Mouse (Mus musculus) hindlimb bud, embryonic 11.5 days (tissue): ENCODE measurements at regions not wholly inside any gene's neighbourhood (a gene's known extent, or its start where the extent isn't known, plus 50 kb on each side); places are given as distances from the start of the nearest gene placed in this dataset.

ENCODE experiments used
- DNase-seq: peaks from one replicate; pipeline ENCODE4 v3.0.0-alpha.2; 2012; ENCODE audit warnings: low read depth, low spot score; ENCODE audit errors: extremely low spot score

DNA sequence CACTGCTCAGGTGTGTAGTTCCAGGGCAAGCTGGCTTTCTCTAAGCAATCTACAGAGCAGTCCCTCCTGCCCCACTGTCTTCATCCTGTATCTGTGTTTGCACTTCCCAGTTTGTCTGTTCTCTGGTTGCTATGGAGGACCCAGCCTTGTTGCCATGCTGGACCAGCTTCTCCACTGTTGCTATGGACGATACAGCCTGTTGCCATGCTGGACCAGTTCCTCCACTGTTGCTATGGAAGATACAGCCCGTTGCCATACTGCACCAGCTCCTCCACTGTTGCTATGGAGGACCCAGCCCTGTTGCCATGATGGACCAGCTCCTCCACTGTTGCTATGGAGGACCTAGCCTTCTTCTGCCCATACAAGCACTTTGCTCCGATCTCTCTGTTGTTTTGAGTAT is 88.8 kb upstream of the Six2 start:
- no peak for DNase-seq

DNA sequence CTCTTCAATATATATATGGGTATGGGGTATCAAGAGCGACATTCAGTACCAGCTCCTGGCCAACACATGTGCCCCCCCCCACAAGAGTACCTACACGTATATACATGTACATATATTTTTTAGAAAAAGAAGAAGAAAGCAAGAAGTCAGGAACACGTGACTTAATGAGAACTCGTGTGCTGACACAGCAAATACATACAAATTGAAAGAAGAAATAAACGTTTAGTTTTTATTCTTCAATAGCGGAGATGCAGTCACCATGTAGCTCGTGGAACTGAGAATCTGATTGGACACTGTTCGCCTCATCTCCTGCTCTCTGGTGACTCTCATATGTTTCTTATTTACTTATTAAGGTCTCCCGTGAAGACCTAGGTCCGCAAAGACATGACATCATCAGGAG is 80.3 kb upstream of the Six2 start:
- no peak for DNase-seq

DNA sequence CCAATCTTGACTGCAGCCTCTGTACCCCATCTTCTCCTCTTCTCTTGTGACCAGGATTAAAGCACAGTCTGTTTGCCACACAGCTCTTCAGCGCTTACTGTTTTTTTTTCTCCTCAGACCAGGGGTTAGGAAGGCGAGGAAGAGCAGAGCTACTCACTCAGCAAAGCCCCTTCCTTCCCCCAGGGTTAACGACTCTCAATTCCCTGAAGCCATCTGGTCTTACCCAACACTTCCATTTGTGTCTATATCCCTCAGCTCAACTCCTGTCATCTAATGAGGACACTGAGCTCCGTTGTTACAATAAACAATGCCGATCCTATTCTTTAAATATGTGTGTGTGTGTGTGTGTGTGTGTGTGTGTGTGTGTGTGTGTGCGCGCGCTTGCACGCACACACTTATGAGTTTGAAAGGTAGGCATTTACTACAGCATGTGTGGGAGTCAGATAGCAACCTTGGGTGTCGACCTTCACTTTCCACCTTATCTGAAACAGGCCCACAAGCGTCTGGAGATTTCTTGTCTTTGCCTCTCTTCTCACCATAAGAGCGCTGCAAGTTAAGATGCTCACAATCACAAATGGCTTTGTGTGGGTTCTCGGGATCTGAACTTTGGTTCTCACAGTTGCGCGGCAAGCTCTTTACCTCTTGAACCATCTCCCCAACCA is 79.3 kb upstream of the Six2 start:
- no peak for DNase-seq

DNA sequence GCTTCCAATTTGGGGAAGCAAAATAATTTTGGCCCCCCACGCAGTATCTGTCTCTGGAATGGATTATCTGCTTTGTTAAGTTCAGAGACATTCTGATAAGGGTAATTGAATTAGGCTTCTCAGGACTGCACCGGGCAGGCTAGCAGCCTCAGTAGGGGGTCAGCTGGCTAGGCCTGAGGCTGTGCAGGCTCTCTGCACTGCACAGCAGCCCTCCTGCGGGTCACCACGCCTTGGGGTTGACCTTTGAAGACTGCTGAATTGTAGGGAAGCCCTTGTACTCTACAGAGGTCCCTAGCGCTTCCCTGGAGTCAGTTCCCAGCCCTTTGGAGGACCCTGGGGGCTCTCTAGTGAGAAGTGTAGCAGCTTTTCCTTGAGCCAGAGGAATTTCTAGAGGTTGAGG is 78.5 kb upstream of the Six2 start:
- no peak for DNase-seq

DNA sequence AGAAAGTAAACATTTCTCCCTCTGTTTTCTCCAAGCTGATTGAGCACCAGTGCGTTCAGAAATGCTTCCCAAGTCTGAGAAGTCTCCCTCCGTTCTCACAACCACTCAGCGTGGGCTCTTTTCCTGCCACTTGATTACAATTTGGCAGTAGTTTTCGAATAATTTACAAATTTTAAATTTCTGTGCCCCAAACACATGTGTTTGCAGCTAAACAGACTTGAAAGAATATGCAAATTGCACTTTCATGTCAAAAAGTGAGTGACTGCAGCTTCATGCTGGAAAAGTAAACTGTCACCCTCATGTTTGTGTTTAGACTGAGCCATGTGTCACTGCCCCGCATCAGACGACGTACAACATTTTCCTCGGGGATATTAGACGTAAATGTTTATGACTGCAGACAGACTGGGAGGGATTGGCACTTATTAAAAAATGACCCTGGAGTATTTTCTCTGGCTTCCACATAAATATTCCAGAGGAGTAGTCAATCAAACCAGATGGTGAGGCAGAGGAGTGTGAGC is 70.6 kb upstream of the Six2 start:
- no peak for DNase-seq

DNA sequence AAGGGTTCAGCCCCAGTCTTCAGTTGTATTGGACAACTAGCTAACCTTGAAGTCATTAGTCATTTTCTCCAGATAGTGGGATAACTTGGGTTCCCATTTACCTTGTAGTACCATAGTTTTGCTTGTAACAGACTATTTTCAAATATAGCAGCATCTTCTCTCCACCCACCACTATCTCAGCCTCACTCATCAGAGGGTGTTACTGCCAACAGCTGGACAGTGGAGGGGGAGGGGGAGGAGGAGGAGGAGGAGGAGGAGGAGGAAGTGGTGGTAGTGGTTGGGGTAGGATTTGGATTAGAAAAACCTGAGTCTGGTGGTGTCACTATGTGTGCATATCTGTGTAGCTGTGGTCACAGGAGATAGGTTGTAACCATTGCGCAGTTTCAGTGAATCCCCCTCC is 69.6 kb upstream of the Six2 start:
- no peak for DNase-seq

DNA sequence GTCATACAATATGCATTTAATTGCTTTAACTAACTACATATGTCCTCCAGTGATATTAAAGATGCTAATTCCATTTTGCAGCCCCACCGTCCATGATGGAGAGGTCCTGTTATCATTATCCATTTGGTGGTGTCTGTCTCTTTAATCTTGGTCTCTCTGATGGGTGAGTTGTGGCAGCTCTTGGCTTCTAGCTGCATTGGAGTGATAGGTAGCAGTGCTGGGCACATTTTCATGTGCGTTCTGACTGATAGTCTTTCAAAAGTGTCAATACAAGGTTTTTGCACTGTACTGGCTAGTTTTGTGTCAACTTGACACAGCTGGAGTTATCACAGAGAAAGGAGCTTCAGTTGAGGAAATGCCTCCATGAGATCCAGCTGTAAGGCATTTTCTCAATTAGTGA is 67.5 kb upstream of the Six2 start:
- no peak for DNase-seq

DNA sequence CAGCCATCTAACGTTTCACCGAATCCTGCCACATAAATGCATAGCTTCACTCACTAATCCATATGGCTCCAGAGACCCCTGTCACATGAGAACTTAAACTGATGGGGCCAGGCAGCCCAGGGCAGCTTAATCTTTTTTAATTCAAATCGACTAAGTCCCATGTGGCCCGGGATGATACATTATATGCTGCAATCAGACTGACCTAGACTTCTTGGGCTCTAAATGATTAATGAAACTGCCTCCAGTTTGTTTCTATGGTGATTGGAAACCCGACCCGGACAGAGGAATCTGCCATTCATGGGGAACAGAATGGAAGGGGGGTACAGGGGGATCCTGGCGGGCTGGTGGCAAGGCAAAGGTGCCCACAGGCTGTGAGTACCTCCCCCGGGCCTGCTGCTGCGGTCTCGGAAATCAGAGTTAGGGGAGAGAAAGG is 60.6 kb upstream of the Six2 start:
- no peak for DNase-seq

DNA sequence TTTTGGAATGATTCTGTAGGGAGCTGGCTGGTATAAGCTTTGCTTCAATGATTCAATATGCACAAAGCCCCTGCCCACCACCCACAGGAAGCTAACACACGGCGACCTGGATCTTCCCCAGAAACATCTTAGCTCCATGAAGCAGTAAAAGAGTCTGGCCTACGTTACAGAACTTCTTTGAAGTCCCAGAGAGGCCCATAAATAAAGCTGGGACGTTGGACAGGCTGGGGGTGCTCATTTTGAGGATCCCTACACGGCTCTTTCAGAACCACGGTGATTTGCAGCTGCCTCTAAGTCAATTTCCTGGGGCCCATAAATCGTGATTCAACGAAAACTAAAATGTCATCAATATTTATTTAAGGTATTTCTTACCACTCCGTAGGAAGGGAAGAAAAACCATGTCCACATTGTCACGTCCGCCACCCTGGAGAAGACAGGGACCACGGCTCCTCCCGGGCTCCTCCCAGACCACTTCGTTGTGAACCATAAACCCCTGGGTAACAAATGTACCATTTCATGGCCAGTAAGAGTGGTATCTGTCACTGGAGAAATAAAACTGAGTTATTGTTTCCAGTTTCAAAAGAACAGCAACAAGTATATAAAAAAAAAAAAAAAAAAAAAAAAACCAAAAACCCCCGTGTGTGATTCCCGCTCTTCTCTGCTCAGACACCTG is 60.0 kb upstream of the Six2 start:
- DNase-seq: no peak
